Mouse (Mus musculus) frontal cortex, postnatal 36 days (tissue): ENCODE results near the gene Kcnip4.

ENCODE experiments used
- DNase-seq, 2 experiments: peaks; one replicate each; pipeline ENCODE4 v3.0.0; 2022; ENCODE audit warnings: low spot score in 2 of 2

Gene Kcnip4

DNA sequence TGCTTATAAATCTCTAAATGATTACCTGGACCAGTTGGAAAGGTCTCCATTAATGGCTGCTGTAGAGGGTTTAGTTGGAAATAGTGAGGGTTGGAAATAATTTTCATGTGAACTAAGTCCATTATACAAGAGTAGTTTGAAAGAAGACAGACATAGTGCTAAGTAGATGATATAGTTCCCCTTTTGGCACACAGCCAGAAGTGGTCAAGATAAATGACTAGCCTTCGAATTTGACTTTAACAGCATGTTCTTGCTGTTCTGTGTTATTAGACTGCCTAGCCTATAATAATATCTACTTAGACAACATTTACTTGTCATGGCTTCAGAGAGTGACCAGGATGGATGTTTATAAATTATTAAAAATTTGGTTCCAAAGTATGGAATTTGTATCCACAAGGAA, 941.3 kb downstream of the Kcnip4 start:
- DNase-seq, result no peak

- no peak for DNase-seq
Measured at GRCm38 (mm10) chr5:48563996-48564587, 960.6 kb downstream of the Kcnip4 start.

DNA sequence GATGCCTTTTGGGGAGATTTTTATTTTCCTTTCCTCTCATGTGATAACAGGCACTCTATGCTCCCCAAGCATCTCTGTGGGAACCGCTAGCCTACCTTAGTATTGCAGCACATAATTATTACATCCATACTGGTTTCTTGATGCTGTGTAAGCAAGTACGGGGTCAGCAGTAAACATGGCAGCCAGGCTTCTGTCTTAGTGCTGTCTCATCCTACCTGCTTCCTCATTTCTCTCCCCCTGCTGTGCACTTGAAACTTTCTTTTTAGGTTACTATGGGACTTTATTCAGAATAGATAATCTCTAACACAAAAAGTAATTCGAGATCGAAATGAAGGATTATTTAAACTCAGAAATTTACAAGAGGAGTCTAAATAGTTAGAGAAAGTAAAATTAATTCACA, 973.0 kb downstream of the Kcnip4 start:
- DNase-seq, result no peak

DNA sequence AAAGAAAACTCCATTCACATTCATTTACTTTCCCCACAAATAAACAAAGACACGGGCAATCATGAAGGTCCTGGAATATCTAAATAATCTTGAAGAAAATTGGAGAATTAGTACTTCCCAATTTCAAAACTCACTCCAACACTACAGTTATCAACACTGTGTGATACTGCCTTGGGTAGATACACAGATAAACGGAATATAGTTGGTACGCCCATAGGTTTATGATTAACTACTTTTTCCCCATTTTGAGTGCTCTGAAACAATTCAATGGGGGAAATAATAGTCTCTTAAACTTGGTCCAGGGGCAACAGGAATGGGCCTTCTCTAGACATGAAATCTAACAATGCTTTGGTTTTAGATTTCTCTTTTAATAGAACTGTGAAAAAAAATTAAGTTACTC, 978.9 kb downstream of the Kcnip4 start:
- no peak for DNase-seq

DNA sequence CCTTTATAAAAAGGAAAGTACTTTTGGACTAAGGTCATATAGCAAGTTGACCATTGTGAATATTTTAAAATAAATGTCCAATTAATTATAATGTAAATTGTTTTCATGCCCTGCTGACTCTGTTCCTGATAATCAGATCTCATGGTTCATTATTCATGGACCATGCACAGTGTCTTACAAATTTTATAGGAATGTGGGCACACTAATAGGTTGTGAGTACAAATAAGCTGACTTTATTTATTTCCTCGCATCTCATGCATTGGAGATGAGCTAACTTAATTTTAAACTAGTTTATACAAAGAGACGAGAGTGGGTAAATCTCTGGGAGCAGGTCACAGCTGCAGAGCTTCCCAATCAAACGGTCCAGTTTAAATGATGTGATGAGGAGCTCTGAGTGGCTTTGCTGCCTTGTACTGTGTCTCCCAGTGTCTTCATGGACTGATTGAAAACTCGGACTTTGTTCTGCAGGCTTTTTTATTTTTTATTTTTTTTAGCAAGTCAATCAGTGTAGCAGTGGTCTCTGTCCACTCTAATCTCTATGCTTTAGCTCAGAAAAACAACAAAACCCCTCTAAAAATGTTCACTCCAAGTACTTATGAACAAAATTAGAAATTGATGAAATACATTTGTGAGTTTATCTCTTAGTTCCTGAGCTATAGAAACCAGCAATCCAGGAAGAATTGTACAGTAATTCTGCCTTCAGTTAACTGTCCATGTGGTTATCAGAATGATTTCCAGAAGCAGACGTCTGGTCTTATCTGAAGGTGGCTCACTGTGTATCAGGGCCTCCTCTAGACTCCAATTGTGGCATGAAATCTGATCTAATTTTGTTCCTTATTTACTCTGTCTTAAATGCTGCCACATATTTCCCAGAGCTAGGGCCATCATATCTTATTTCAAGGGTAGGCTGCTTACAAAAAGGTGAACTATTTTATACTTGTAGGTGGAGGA, 979.6 kb downstream of the Kcnip4 start:
- DNase-seq, result no peak

- DNase-seq, result no peak
Measured at GRCm38 (mm10) chr5:48518035-48518434, 1006.7 kb downstream of the Kcnip4 start.

DNA sequence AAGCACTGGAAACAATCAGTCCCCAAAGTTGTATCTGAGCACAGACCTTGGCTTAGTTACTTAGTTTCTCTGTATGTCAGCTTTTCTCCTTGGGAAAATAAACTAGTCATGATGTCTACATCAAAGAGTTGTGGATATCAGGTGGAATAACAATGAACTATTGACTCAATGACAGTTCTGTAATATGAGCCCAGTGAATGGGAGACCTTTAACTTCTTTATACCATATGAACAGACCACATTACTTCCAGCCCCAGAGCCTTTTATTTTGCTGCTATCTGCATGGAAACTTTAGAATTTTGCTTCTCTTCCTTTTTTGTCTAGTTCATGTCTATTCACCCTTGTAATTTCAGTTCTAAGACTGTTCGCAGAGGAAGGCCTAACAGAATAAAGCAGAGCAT, 1011.4 kb downstream of the Kcnip4 start:
- DNase-seq, result no peak

GRCm38 (mm10) chr5:48511357-48511756, 1013.4 kb downstream of the Kcnip4 start:
- no peak for DNase-seq

- DNase-seq, result no peak
Measured at GRCm38 (mm10) chr5:48510241-48510640, 1014.5 kb downstream of the Kcnip4 start.

DNA sequence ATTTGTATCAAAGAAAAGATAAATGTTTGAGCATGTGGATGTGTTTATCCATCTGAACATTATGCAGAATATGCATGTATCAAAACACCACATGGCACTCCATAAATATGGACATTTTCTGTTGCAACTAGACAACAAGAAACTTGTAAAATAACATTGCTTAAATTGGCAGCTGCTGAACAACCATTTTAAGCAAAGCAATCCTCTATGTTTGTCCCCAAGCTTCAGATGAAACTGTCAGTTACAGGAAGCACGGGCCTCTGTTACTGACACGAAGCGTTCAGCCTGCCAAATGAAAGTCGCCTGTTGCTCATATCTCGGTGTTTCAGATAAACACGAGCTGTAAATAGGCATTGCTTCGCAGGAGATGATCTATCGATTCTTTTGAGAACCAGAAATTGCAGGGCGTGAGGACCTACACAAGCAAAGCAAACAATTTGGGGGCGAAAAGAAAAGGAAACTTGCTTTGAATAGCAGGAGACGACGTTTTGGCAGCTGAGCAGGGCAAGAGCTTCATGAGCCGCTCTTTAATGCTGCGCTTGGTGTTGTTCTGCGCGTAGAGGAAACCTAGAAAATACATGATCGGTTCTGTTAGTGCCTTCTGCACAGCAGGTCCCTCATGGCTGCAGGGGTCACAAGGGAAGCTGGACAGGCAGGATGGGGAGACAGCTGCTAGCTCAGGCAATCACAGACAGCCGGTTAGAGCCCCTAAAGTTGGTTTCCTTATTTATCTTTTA, 1015.3 kb downstream of the Kcnip4 start:
- peak; percentile 27 to 37 for DNase-seq

GRCm38 (mm10) chr5:48503094-48503493, 1021.6 kb downstream of the Kcnip4 start:
- no peak for DNase-seq

GRCm38 (mm10) chr5:48502442-48502841, 1022.3 kb downstream of the Kcnip4 start:
- no peak for DNase-seq

GRCm38 (mm10) chr5:48500204-48500603, 1024.5 kb downstream of the Kcnip4 start:
- DNase-seq, result no peak

GRCm38 (mm10) chr5:48490864-48491477, 1033.7 kb downstream of the Kcnip4 start:
- DNase-seq, result no peak

DNA sequence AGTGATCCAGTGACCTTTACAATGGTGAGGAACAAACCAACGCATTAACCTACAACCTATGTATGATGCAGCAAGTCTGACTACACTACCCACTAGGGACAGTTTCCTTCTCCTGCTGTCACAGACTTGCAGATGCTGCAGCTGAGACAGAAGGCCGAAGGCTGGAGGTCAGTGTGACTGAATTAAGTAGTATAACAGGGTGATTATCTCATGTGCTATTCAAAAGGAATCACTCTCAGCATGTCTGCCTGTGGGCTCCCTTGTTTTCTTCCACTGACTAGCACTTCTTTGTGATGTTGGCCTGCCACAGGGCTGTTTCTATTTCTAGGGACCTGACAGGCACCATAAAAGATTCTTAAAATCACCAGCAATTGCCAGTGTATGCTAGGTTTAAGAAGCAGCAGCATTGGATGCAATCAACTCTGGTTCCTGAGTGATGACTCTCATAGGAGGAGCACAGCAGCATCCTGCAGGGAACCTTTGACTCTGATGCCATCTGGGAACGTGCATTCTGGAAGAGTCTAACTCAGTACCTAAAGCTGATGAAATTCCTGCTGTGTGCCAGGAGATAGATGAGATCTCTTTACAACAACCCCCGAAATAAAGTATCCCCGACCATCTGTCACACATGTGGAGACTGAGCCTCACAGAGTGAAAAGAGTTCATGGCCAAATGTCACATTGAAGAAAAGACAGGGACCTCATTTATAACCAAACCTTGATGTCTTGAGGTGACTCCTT, 1035.0 kb downstream of the Kcnip4 start:
- peak in 1 of 2 experiments; percentile 23 for DNase-seq

DNA sequence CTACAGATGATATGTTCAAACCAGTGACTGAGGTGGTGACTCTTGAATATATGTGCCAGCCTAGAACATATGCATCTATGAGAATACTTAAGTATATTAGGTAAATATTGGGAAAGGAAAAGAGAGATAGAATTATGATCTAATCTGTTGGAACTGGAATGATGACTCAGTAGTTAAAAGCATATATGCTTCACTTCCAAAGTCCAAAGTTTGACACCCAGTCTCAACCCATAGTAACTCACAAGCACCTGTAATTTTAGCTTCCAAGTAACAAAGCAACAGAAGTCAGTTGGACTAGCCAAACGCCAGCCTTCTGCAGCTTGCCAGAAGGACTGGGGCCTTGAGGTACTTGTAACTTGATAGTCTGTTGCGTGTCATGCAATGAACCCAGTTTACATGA, 1041.6 kb downstream of the Kcnip4 start:
- no peak for DNase-seq

GRCm38 (mm10) chr5:48460221-48460620, 1064.5 kb downstream of the Kcnip4 start:
- DNase-seq, result peak in 1 of 2 experiments; percentile 24

DNA sequence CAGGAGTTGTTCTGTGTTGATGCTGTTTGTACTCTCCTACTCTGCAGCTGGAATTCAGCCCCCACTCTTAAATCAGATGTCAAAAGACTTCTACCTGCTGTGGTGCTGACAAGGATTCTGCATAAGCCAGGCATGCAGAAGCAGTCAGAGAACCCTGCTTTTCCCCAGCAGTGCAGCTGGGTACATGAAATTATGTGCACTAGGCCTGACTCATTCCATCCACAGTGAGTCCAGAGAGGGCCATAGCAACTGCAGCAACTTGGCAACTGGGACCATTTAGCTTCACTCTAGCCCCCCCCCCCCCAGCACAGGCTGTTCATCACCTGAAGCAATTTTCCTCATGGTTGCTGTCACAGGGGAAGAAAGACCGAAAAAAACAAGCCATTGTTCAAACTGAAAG, 1075.8 kb downstream of the Kcnip4 start:
- no peak for DNase-seq

- peak; percentile 24 to 65 for DNase-seq
Measured at GRCm38 (mm10) chr5:48430459-48430858, 1094.2 kb downstream of the Kcnip4 start.

DNA sequence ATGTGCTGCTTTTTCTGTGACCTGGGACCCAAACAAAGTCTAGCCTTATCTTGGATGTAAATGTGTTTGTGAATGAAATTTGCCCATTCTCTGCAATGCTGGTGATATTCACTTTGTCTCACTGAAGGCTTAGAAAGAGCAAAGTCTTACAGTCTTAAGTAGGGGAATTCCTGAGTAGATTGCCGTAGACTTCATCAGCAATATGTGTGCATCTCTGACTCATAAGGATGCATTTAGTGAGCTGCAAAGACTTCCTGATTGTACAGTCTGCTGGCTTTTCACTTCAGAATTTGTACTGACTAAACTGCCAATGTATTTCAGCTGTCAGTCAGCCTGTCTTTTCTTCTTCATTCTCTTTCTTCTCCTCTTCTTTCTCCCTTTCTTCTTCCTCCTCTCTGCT, 1102.8 kb downstream of the Kcnip4 start:
- no peak for DNase-seq

GRCm38 (mm10) chr5:48419741-48420140, 1105.0 kb downstream of the Kcnip4 start:
- no peak for DNase-seq
